Mouse (Mus musculus): ENCODE measurements around the gene Snx10. TPM values are rescaled to one million over a fixed set of nuclear protein-coding genes. Genes with fewer than 3 reads are reported as not detected.

Gene Snx10
- polyA plus RNA-seq, 1 experiment from 2014 or later = 17.4 TPM

GRCm38 (mm10) chr6:51508750-51509648 is 14.7 kb upstream of the Snx10 start:
- Histone ChIP-seq H3K9me3 (ENCODE audit: control insufficient read depth, low read length) (no peaks in the 10 kb centered on the region), H3K36me3 (ENCODE audit: control insufficient read depth, insufficient read depth, low read length) (no peaks in the 10 kb centered on the region), H3K27ac (replicated peaks) (no peak overlapping the region), H3K4me1 (replicated peaks; ENCODE audit: control insufficient read depth, insufficient read depth) (no peaks in the 10 kb centered on the region), H3K4me3 (ENCODE audit: low read depth, low read length) (peak overlapping the region; percentile 17; the same call in 1 of the 2 replicates), H3K27me3 (ENCODE audit: control insufficient read depth, insufficient read depth, low read length) (no peaks in the 10 kb centered on the region), H3K4me2 (replicated peaks; ENCODE audit: low read depth) (peak overlapping the region; percentile 26), H3K9ac (ENCODE audit: low read length) (no peak overlapping the region)
- DNase-seq (ENCODE audit: low spot score) (peak; percentile 85), ATAC-seq (ENCODE audit: low FRiP score, low TSS enrichment) (peak; percentile 61; the same call in 1 of the 2 replicates)
- TF ChIP-seq CTCF (IDR thresholded peaks at IDR 0.05; ENCODE audit: low read depth) = peak; percentile 84
- no peak for TF ChIP-seq EP300 (optimal IDR thresholded peaks at IDR 0.05)
- 26% methylated on average over 18 of the region's 18 CpGs for WGBS

DNA sequence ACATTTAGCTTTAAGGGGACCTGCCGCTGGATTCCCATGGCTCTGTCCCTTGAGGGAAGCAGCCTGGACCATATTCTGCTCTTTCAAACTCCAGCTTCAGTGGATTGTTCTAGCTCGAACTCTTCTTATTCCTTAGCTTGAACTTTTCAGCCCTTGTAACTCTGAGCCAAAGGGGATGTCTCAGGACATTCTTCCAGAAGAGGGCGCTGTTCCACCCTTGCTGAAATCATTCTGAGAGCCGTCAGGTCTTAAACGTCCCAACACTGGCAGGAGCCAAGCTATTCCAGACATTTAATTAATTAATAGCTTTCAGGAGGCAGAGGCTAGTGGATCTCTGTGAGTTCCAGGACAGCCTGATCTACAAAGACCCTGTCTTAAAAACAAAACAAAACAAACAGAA is 13.6 kb upstream of the Snx10 start:
- Histone ChIP-seq H3K36me3 (ENCODE audit: control insufficient read depth, insufficient read depth, low read length) (no peaks in the 10 kb centered on the region), H3K4me2 (replicated peaks; ENCODE audit: low read depth) (no peak overlapping the region), H3K4me1 (replicated peaks; ENCODE audit: control insufficient read depth, insufficient read depth) (no peaks in the 10 kb centered on the region), H3K4me3 (ENCODE audit: low read depth, low read length) (no peak overlapping the region), H3K9ac (ENCODE audit: low read length) (no peak overlapping the region), H3K9me3 (ENCODE audit: control insufficient read depth, low read length) (no peaks in the 10 kb centered on the region), H3K27ac (replicated peaks) (no peak overlapping the region), H3K27me3 (ENCODE audit: control insufficient read depth, insufficient read depth, low read length) (no peaks in the 10 kb centered on the region)
- DNase-seq (ENCODE audit: low spot score) (peak; percentile 74), ATAC-seq (ENCODE audit: low FRiP score, low TSS enrichment) (no peak)
- 29% methylated on average over 5 of the region's 5 CpGs for WGBS
- TF ChIP-seq CTCF (IDR thresholded peaks at IDR 0.05; ENCODE audit: low read depth) (peak; percentile 75), EP300 (optimal IDR thresholded peaks at IDR 0.05) (no peak)

DNA sequence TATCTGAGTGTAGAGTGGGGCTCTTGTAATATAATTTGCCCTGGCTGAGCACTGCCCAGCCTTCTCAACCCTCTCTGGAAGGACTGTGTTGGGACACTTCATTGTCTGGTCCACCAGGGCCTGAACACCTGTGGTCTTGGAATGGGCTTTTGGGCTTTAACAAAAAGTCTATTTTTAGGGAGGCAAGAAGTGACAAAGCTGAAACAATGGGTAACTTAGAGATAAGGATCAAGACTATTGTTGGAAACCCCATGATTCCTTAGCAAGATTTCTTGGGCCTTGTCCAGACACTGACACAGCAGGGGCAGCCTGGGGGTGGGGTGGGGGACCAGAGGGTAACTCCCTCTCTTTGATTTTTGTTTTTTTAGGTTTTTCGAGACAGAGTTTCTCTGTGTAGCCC is 12.8 kb upstream of the Snx10 start:
- H3K27me3 ChIP-seq (ENCODE audit: control insufficient read depth, insufficient read depth, low read length) = no peaks in the 10 kb centered on the region
- TF ChIP-seq CTCF (IDR thresholded peaks at IDR 0.05; ENCODE audit: low read depth) (no peak), EP300 (optimal IDR thresholded peaks at IDR 0.05) (no peak)
- no peak overlapping the region for H3K27ac ChIP-seq (replicated peaks)
- H3K4me3 ChIP-seq (ENCODE audit: low read depth, low read length) = no peak overlapping the region
- no peaks in the 10 kb centered on the region for H3K9me3 ChIP-seq (ENCODE audit: control insufficient read depth, low read length)
- H3K9ac ChIP-seq (ENCODE audit: low read length) = no peak overlapping the region
- DNase-seq (ENCODE audit: low spot score) (no peak), ATAC-seq (ENCODE audit: low FRiP score, low TSS enrichment) (no peak)
- H3K4me2 ChIP-seq (replicated peaks; ENCODE audit: low read depth) = no peak overlapping the region
- 69% methylated on average over 1 of the region's 1 CpGs for WGBS
- no peaks in the 10 kb centered on the region for H3K4me1 ChIP-seq (replicated peaks; ENCODE audit: control insufficient read depth, insufficient read depth)
- H3K36me3 ChIP-seq (ENCODE audit: control insufficient read depth, insufficient read depth, low read length) = no peaks in the 10 kb centered on the region

DNA sequence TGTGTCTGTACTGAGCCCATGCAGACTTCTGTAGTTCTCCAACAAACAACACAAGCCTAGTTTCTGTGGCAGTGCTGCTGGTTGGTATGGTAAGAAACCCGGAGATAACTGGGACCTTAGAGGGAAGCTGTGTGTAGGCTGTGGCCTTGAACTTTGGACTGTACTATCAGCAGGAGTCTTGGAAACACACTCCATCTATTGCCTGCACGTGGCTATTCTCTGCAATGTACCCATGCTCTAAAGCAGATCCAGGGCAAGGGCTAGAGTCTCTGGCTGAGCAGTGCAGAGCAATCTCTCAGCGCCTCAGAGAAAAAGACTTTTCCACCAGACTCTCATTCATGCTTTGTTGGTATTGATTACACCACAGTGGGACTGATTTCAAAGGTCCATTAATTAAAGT is 10.0 kb upstream of the Snx10 start:
- H3K27ac ChIP-seq (replicated peaks) = no peak overlapping the region
- TF ChIP-seq CTCF (IDR thresholded peaks at IDR 0.05; ENCODE audit: low read depth) (no peak), EP300 (optimal IDR thresholded peaks at IDR 0.05) (no peak)
- no peaks in the 10 kb centered on the region for H3K36me3 ChIP-seq (ENCODE audit: control insufficient read depth, insufficient read depth, low read length)
- ATAC-seq (ENCODE audit: low FRiP score, low TSS enrichment) (peak; percentile 85), DNase-seq (ENCODE audit: low spot score) (peak; percentile 46)
- H3K27me3 ChIP-seq (ENCODE audit: control insufficient read depth, insufficient read depth, low read length) = no peaks in the 10 kb centered on the region
- 0 out of 2 replicates have a peak, but pooled peaks cover 3% of the 10 kb centered on the region for H3K9me3 ChIP-seq (ENCODE audit: control insufficient read depth, low read length)
- H3K4me1 ChIP-seq (replicated peaks; ENCODE audit: control insufficient read depth, insufficient read depth) = no peaks in the 10 kb centered on the region
- WGBS = 60% methylated on average over 3 of the region's 3 CpGs
- no peak overlapping the region for H3K4me3 ChIP-seq (ENCODE audit: low read depth, low read length)
- H3K9ac ChIP-seq (ENCODE audit: low read length) = no peak overlapping the region
- no peak overlapping the region for H3K4me2 ChIP-seq (replicated peaks; ENCODE audit: low read depth)

DNA sequence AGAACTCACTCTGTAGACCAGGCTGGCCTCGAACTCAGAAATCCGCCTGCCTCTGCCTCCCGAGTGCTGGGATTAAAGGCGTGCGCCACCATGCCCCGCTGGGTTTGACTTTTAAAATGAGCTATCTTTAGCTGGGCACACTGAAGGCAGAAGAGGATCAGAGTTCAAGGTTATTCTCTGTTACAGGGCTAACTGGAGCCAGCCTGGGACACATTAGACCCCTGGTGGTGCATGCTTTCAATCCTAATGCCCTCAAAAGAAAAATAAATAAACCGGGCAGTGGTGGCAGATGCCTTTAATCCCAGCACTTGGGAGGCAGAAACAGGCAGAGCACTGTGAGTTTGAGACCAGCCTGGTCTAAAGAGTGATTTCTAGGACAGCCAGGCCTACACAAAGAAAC is 8.8 kb upstream of the Snx10 start:
- no peak overlapping the region for H3K9ac ChIP-seq (ENCODE audit: low read length)
- no peak overlapping the region for H3K27ac ChIP-seq (replicated peaks)
- H3K4me2 ChIP-seq (replicated peaks; ENCODE audit: low read depth) = no peak overlapping the region
- 92% methylated on average over 7 of the region's 7 CpGs for WGBS
- H3K4me1 ChIP-seq (replicated peaks; ENCODE audit: control insufficient read depth, insufficient read depth) = no peaks in the 10 kb centered on the region
- 0 out of 2 replicates have a peak, but pooled peaks cover 3% of the 10 kb centered on the region for H3K9me3 ChIP-seq (ENCODE audit: control insufficient read depth, low read length)
- TF ChIP-seq CTCF (IDR thresholded peaks at IDR 0.05; ENCODE audit: low read depth) = no peak
- no peak for TF ChIP-seq EP300 (optimal IDR thresholded peaks at IDR 0.05)
- ATAC-seq (ENCODE audit: low FRiP score, low TSS enrichment) (no peak), DNase-seq (ENCODE audit: low spot score) (no peak)
- H3K4me3 ChIP-seq (ENCODE audit: low read depth, low read length) = no peak overlapping the region
- H3K36me3 ChIP-seq (ENCODE audit: control insufficient read depth, insufficient read depth, low read length) = no peaks in the 10 kb centered on the region
- H3K27me3 ChIP-seq (ENCODE audit: control insufficient read depth, insufficient read depth, low read length) = no peaks in the 10 kb centered on the region

DNA sequence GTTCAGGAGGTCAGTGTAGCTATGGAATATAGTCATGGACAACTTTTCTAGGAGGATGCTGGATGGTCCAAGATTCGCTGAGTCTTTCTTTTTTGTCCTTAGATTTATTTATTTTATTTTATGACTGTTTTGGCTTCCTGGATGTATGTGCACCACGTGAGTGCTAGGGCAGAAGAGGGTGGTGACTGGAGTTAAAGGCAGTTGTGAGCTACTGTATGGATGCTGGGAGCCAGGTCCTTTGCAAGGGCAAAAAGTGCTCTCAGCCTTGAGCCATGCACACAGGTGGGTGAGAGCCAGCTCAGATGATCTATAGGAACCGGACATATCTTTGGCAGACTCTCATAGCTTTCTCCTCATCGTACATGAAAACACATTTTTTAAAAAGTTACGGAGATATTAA is 391 bp upstream of the Snx10 start:
- 12% methylated on average over 5 of the region's 5 CpGs for WGBS
- Histone ChIP-seq H3K9ac (ENCODE audit: low read length) (no peak overlapping the region), H3K27me3 (ENCODE audit: control insufficient read depth, insufficient read depth, low read length) (no peaks in the 10 kb centered on the region), H3K4me3 (ENCODE audit: low read depth, low read length) (peak overlapping the region; percentile 57; the same call in 1 of the 2 replicates), H3K36me3 (ENCODE audit: control insufficient read depth, insufficient read depth, low read length) (no peaks in the 10 kb centered on the region), H3K9me3 (ENCODE audit: control insufficient read depth, low read length) (no peaks in the 10 kb centered on the region), H3K4me2 (replicated peaks; ENCODE audit: low read depth) (peak overlapping the region; percentile 94), H3K27ac (replicated peaks) (no peak overlapping the region), H3K4me1 (replicated peaks; ENCODE audit: control insufficient read depth, insufficient read depth) (no peaks in the 10 kb centered on the region)
- TF ChIP-seq EP300 (optimal IDR thresholded peaks at IDR 0.05) (no peak), CTCF (IDR thresholded peaks at IDR 0.05; ENCODE audit: low read depth) (no peak)
- ATAC-seq (ENCODE audit: low FRiP score, low TSS enrichment) (no peak), DNase-seq (ENCODE audit: low spot score) (no peak)
